Mouse (Mus musculus) stomach, embryonic 14.5 days (tissue): Measurements from ENCODE around the gene Astn2. TPM values are rescaled to one million over a fixed set of nuclear protein-coding genes. Genes with fewer than 3 reads are reported as not detected.

Experiments used
- ATAC-seq: fragments of 200-750 bp; cut with Nextera tagmentation; 2 replicates; pipeline ENCODE4 v1.8.0; 2017; ENCODE audit warnings: low read depth, moderate TSS enrichment; ENCODE audit not compliant: insufficient number of reproducible peaks, insufficient read depth, low FRiP score
- H3K27ac ChIP-seq: fragments of 300-500 bp; sonication (generic); 2 replicates; pipeline ENCODE4 v1.5.1; 2014; ENCODE audit warnings: mild to moderate bottlenecking, low read length, moderate library complexity, mixed read lengths
- H3K27me3 ChIP-seq: fragments of 300-500 bp; sonication (generic); 2 replicates; pipeline ENCODE4 v1.6.1; 2014; ENCODE audit warnings: low read length, control low read depth, mixed read lengths; ENCODE audit not compliant: control insufficient read depth, insufficient read depth
- H3K36me3 ChIP-seq: fragments of 300-500 bp; sonication (generic); 2 replicates; pipeline ENCODE4 v1.6.1; 2014; ENCODE audit warnings: mild to moderate bottlenecking, control low read depth, low read length, moderate library complexity, mixed read lengths; ENCODE audit not compliant: control insufficient read depth, insufficient read depth
- H3K4me1 ChIP-seq: fragments of 300-500 bp; sonication (generic); 2 replicates; pipeline ENCODE4 v1.6.1; 2014; ENCODE audit warnings: low read length, control low read depth, mixed read lengths; ENCODE audit not compliant: control insufficient read depth, insufficient read depth
- H3K4me2 ChIP-seq: fragments of 300-500 bp; sonication (generic); replicated peaks from 2 replicates; pipeline ENCODE4 v1.6.1; 2014; ENCODE audit warnings: low read depth, low read length, control low read depth
- H3K4me3 ChIP-seq: fragments of 300-500 bp; sonication (generic); 2 replicates; pipeline ENCODE4 v1.5.1; 2014; ENCODE audit warnings: low read depth, low read length, control low read depth
- H3K9ac ChIP-seq: fragments of 300-500 bp; sonication (generic); replicated peaks from 2 replicates; pipeline ENCODE4 v1.6.1; 2014; ENCODE audit warnings: low read depth, mild to moderate bottlenecking, control low read depth, low read length, moderate library complexity, mixed read lengths
- H3K9me3 ChIP-seq: fragments of 300-500 bp; sonication (generic); 2 replicates; pipeline ENCODE4 v1.6.1; 2016; ENCODE audit warnings: low read depth, low read length, control low read depth; ENCODE audit not compliant: control insufficient read depth
- WGBS: fragments of 180-500 bp; shearing (Covaris S2); extraction: QIAGEN DNeasy Blood & Tissue Kit; methylation state at CpG from one replicate; pipeline ENCODE4 v1.1.7; 2014; 5-methylcytosine and 5-hydroxymethylcytosine counted together
- polyA plus RNA-seq: library from polyadenylated mRNA; unstranded; fragments of >200 nt; fragmentation: Nextera tagmentation; extraction: Ambion mirVana; gene quantifications from 2 replicates; pipeline ENCODE4 v1.2.1, GENCODE M21; 2014

Astn2 gene
- polyA plus RNA-seq, 1 experiment from 2014 or later: 0.64 TPM

- Histone ChIP-seq H3K9me3 (no peaks in the 10 kb centered on the region), H3K27ac (no peak overlapping the region), H3K4me1 (no peaks in the 10 kb centered on the region), H3K9ac (no peak overlapping the region), H3K27me3 (no peaks in the 10 kb centered on the region), H3K36me3 (no peaks in the 10 kb centered on the region), H3K4me2 (no peak overlapping the region), H3K4me3 (no peak overlapping the region)
- ATAC-seq: no peak
- 80% methylated on average over 5 of the region's 5 CpGs for WGBS
These were observed 630.9 kb downstream of the Astn2 start for GRCm38 (mm10) chr4:65773368-65774010.

DNA sequence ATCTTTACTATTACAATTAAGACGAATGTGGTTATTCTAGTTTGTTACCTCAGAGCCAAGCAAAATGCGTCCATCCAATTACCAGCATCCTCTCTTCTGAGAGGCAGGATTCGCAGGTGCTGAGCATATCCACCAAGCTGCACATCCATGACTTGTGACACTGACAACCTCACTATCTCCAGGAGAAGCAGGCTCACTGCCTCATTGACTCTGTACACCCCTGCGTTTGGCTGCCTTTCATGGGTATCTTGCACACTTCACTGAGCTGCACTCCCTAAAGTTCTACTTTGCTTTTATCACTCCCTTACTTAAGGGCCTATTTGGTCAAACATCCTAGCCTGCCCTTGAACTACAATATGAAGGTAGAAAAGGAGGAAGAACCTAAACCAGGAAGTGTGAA is 633.5 kb downstream of the Astn2 start:
- WGBS: 89% methylated on average over 4 of the region's 4 CpGs
- Histone ChIP-seq H3K36me3 (no peaks in the 10 kb centered on the region), H3K4me1 (no peaks in the 10 kb centered on the region), H3K27me3 (no peaks in the 10 kb centered on the region), H3K27ac (no peak overlapping the region), H3K4me3 (no peak overlapping the region), H3K4me2 (no peak overlapping the region), H3K9me3 (no peaks in the 10 kb centered on the region), H3K9ac (no peak overlapping the region)
- no peak for ATAC-seq

GRCm38 (mm10) chr4:65767919-65768318 is 636.5 kb downstream of the Astn2 start:
- H3K4me1 ChIP-seq: no peaks in the 10 kb centered on the region
- no peaks in the 10 kb centered on the region for H3K27me3 ChIP-seq
- no peak overlapping the region for H3K4me2 ChIP-seq
- no peak overlapping the region for H3K9ac ChIP-seq
- no peaks in the 10 kb centered on the region for H3K9me3 ChIP-seq
- WGBS: 57% methylated on average over 2 of the region's 2 CpGs
- no peak overlapping the region for H3K27ac ChIP-seq
- ATAC-seq: no peak
- H3K36me3 ChIP-seq: no peaks in the 10 kb centered on the region
- no peak overlapping the region for H3K4me3 ChIP-seq

GRCm38 (mm10) chr4:65767431-65767830 is 637.0 kb downstream of the Astn2 start:
- no peak overlapping the region for H3K4me3 ChIP-seq
- ATAC-seq: no peak
- H3K27me3 ChIP-seq: no peaks in the 10 kb centered on the region
- no peaks in the 10 kb centered on the region for H3K9me3 ChIP-seq
- no peaks in the 10 kb centered on the region for H3K36me3 ChIP-seq
- H3K27ac ChIP-seq: no peak overlapping the region
- WGBS: 77% methylated on average over 4 of the region's 4 CpGs
- no peak overlapping the region for H3K4me2 ChIP-seq
- no peaks in the 10 kb centered on the region for H3K4me1 ChIP-seq
- H3K9ac ChIP-seq: no peak overlapping the region

DNA sequence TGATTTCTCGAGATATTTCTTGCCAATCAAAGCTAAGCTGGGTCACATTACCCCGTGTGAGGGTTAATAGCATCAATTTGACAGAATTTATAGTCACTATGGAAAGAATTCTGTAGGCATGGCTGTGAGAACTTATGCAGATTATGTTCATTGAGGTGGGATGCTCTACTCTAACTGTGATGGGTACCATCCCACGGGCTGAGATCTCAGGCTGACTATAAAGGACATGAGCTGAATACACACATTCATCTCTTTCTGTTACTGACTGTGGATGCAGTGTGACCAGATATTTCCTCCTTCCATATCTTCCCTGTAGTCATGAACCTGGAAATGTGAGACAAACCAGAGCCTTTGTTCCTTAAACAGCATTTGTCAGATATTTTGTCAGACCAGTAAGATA is 639.1 kb downstream of the Astn2 start:
- 64% methylated on average over 3 of the region's 3 CpGs for WGBS
- no peak for ATAC-seq
- no peak overlapping the region for H3K27ac ChIP-seq

DNA sequence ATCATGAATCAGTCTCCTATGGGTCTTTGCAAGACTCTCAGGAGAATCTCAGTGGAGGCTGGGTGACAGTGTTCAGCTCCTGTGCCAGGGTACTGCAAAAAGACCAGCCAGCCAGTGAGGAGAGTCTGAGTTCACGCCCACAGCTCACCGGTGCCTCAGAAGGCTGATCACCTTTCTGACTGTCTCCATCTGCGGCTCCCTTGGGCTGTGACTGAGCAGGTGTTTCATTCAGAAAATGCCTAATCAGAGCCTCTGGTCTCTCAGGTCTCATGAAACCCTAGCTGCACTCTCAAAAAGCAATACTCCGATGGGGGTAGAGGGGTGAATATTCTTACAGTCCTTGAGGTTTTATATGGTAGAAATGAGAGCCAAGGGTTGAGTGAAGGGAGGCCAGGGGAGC is 640.1 kb downstream of the Astn2 start:
- Histone ChIP-seq H3K27ac (no peak overlapping the region), H3K9me3 (no peaks in the 10 kb centered on the region), H3K4me3 (no peak overlapping the region), H3K36me3 (no peaks in the 10 kb centered on the region), H3K4me1 (no peaks in the 10 kb centered on the region), H3K9ac (no peak overlapping the region), H3K27me3 (no peaks in the 10 kb centered on the region), H3K4me2 (no peak overlapping the region)
- no peak for ATAC-seq
- 68% methylated on average over 4 of the region's 4 CpGs for WGBS

More for the DNA sequence above, 639.1 kb downstream of the Astn2 start:
- no peaks in the 10 kb centered on the region for H3K27me3 ChIP-seq
- no peaks in the 10 kb centered on the region for H3K9me3 ChIP-seq
- no peaks in the 10 kb centered on the region for H3K36me3 ChIP-seq
- H3K4me1 ChIP-seq: no peaks in the 10 kb centered on the region
- no peak overlapping the region for H3K9ac ChIP-seq
- H3K4me3 ChIP-seq: no peak overlapping the region
- H3K4me2 ChIP-seq: no peak overlapping the region

- H3K9me3 ChIP-seq: no peaks in the 10 kb centered on the region
- H3K36me3 ChIP-seq: no peaks in the 10 kb centered on the region
- H3K4me3 ChIP-seq: no peak overlapping the region
- no peak overlapping the region for H3K4me2 ChIP-seq
- H3K9ac ChIP-seq: no peak overlapping the region
- no peak overlapping the region for H3K27ac ChIP-seq
- 78% methylated on average over 2 of the region's 2 CpGs for WGBS
- H3K27me3 ChIP-seq: no peaks in the 10 kb centered on the region
- no peak for ATAC-seq
- H3K4me1 ChIP-seq: no peaks in the 10 kb centered on the region
These were observed 640.6 kb downstream of the Astn2 start for GRCm38 (mm10) chr4:65763823-65764222.

DNA sequence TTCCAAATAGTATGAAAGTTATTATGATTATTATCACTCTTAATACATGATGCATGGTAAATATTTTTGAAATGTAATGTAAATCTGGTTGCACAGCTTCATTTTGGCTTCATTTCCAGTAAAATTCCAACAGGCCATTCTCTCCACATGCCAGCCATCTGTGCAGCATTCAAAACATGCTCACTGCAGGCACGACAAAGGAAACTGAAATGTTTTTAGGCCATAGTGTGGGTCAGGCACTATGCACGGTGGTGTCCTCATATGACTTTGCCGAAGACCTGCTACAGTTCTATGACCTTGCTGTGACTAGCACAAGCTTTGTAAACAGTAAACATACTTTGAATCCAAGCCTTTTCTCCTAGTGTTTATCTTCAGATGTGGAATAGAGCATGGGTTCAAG is 642.3 kb downstream of the Astn2 start:
- no peak overlapping the region for H3K4me2 ChIP-seq
- no peaks in the 10 kb centered on the region for H3K9me3 ChIP-seq
- H3K27me3 ChIP-seq: no peaks in the 10 kb centered on the region
- no peak overlapping the region for H3K27ac ChIP-seq
- H3K9ac ChIP-seq: no peak overlapping the region
- no peak for ATAC-seq
- H3K4me3 ChIP-seq: no peak overlapping the region
- no peaks in the 10 kb centered on the region for H3K4me1 ChIP-seq
- H3K36me3 ChIP-seq: no peaks in the 10 kb centered on the region
- 83% methylated on average over 3 of the region's 3 CpGs for whole genome bisulfite sequencing

GRCm38 (mm10) chr4:65761658-65762057 is 642.8 kb downstream of the Astn2 start:
- no peak overlapping the region for H3K4me3 ChIP-seq
- WGBS: 83% methylated on average over 3 of the region's 3 CpGs
- no peaks in the 10 kb centered on the region for H3K4me1 ChIP-seq
- H3K9me3 ChIP-seq: no peaks in the 10 kb centered on the region
- H3K4me2 ChIP-seq: no peak overlapping the region
- ATAC-seq: no peak
- H3K27me3 ChIP-seq: no peaks in the 10 kb centered on the region
- no peak overlapping the region for H3K27ac ChIP-seq
- H3K36me3 ChIP-seq: no peaks in the 10 kb centered on the region
- H3K9ac ChIP-seq: no peak overlapping the region
